Mouse (Mus musculus) midbrain, embryonic 15.5 days (tissue): ENCODE measurements around the gene Opn1sw. TPM values are rescaled to one million over a fixed set of nuclear protein-coding genes. Genes with fewer than 3 reads are reported as not detected.
"Not testable (repeated sequence)": the region's sequence is repeated elsewhere in the genome, so short reads cannot be mapped to it uniquely, and the experiment has no call there.

Experiments used
- ATAC-seq: fragments of 200-750 bp; cut with Nextera tagmentation; replicated peaks from 2 replicates; pipeline ENCODE4 v1.8.0; 2017; ENCODE audit warnings: moderate TSS enrichment
- H3K27ac ChIP-seq: fragments of 300-500 bp; sonication (generic); 2 replicates; pipeline ENCODE4 v1.5.1; 2015; ENCODE audit warnings: mild to moderate bottlenecking, inconsistent platforms
- H3K27me3 ChIP-seq: fragments of 300-500 bp; sonication (generic); replicated peaks from 2 replicates; pipeline ENCODE4 v1.6.1; 2015; ENCODE audit warnings: inconsistent platforms
- H3K36me3 ChIP-seq: fragments of 300-500 bp; sonication (generic); replicated peaks from 2 replicates; pipeline ENCODE4 v1.6.1; 2015; ENCODE audit warnings: inconsistent platforms
- H3K4me1 ChIP-seq: fragments of 300-500 bp; sonication (generic); 2 replicates; pipeline ENCODE4 v1.6.1; 2015; ENCODE audit warnings: inconsistent platforms
- H3K4me2 ChIP-seq: fragments of 300-500 bp; sonication (generic); 2 replicates; pipeline ENCODE4 v1.6.1; 2015; ENCODE audit warnings: inconsistent platforms, mild to moderate bottlenecking, moderate library complexity
- H3K4me3 ChIP-seq: fragments of 300-500 bp; sonication (generic); 2 replicates; pipeline ENCODE4 v1.5.1; 2015; ENCODE audit warnings: mild to moderate bottlenecking, inconsistent platforms
- H3K9ac ChIP-seq: fragments of 300-500 bp; sonication (generic); 2 replicates; pipeline ENCODE4 v1.6.1; 2015; ENCODE audit warnings: mild to moderate bottlenecking, inconsistent platforms
- H3K9me3 ChIP-seq: fragments of 300-500 bp; sonication (generic); 2 replicates; pipeline ENCODE4 v1.6.1; 2016; ENCODE audit warnings: inconsistent platforms
- WGBS: fragments of 180-500 bp; shearing (Covaris S2); methylation state at CpG from one replicate; pipeline ENCODE4 v1.1.7; 2015; ENCODE audit warnings: mixed read lengths; 5-methylcytosine and 5-hydroxymethylcytosine counted together
- polyA plus RNA-seq: library from polyadenylated mRNA; unstranded; fragments of >200 nt; fragmentation: Nextera tagmentation; extraction: Ambion mirVana; gene quantifications from 2 replicates; pipeline ENCODE4 v1.2.1, GENCODE M21; 2015

Opn1sw gene
- polyA plus RNA-seq, 1 experiment from 2014 or later, result 0.54 TPM

DNA sequence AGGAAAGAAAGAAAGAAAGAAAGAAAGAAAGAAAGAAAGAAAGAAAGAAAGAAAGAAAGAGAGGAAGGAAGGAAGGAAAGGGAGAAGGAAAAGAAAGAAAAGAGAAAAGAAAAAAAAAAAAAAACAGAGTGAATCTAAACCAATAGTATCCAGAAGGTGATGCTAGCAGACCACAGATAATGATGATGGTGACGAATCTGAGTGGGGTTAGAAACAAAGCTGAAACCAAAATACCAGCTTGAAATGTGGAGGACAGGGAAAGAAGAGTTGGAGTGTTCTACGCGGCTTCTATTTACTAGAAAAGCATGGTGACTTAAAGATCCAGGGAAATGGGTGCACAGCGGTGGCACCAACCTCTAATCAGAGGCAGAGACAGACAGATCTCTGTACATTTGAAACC is 3.5 kb upstream of the Opn1sw start:
- Histone ChIP-seq H3K27me3 (peaks cover 11% of the 10 kb centered on the region; the same call in 1 of the 2 replicates), H3K4me2 (no peak overlapping the region), H3K36me3 (no peaks in the 10 kb centered on the region), H3K9me3 (no peaks in the 10 kb centered on the region), H3K4me1 (peaks cover 10% of the 10 kb centered on the region), H3K27ac (no peak overlapping the region), H3K9ac (no peak overlapping the region), H3K4me3 (no peak overlapping the region)
- WGBS, result 71% methylated on average over 4 of the region's 4 CpGs
- no peak for ATAC-seq

DNA sequence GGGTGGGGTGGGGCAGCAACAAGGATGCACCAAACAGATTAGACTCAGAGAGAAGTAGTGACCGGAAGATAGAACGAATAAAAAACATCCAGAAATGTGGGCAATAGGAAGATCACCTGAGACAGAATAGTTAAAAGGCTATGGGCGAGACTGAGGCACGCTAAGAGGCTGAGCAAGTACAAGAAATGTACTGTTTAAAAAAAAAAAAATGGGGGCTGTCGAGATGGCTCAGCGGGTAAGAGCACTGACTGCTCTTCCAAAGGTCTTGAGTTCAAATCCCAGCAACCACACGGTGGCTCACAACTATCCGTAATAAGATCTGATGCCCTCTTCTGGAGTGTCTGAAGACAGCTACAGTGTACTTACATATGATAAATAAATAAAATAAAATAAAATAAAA is 3.0 kb upstream of the Opn1sw start:
- not testable (repeated sequence) for ATAC-seq, H3K4me1 ChIP-seq, H3K27ac ChIP-seq, H3K36me3 ChIP-seq, H3K9ac ChIP-seq, H3K9me3 ChIP-seq, H3K4me3 ChIP-seq, H3K4me2 ChIP-seq
- 76% methylated on average over 8 of the region's 8 CpGs for WGBS
- H3K27me3 ChIP-seq, result peaks cover 11% of the 10 kb centered on the region; the same call in 1 of the 2 replicates

DNA sequence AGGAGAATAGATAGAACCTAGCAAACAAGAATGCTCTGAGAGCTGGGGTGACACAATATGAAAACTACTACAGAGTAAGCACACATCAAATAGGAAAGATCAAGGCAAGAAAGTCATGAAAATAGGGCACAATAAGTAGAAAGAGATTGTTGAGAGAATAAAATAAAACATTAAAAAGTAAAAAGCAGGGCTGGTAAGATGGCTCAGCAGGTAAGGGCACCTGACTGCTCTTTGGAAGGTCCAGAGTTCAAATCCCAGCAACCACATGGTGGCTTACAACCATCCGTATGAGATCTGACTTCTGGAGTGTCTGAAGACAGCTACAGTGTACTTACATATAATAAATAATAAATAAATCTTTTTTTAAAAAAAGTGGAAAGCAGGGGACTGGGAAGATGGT is 2.2 kb upstream of the Opn1sw start:
- not testable (repeated sequence) for H3K4me1 ChIP-seq, H3K36me3 ChIP-seq, ATAC-seq, H3K9ac ChIP-seq, H3K4me2 ChIP-seq, H3K4me3 ChIP-seq, H3K27ac ChIP-seq, H3K9me3 ChIP-seq
- H3K27me3 ChIP-seq, result peaks cover 11% of the 10 kb centered on the region; the same call in 1 of the 2 replicates
- WGBS, result 81% methylated on average over 1 of the region's 1 CpGs

DNA sequence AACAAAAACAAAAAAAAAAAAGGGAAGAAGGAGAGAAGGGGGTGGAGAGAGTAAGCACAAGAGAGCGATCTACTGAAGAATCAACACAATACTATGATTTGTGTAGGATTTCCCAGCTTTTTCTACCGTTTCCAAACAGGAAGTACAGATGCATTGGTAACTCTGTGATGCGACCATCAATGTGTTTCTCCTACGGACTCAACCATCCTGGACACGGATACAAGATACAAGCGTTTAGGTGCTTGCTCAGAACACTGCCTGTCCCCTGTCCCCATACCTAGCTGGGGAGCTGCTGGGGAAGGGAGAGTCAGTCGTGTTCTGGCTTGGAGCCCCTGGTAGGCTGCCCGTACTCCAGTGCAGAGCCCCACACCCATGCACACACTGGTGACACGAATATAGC is 1.2 kb upstream of the Opn1sw start:
- ATAC-seq, result no peak
- H3K27me3 ChIP-seq, result peaks cover 4% of the 10 kb centered on the region; the same call in 1 of the 2 replicates
- H3K27ac ChIP-seq, result no peak overlapping the region
- H3K4me3 ChIP-seq, result no peak overlapping the region
- H3K36me3 ChIP-seq, result no peaks in the 10 kb centered on the region
- no peaks in the 10 kb centered on the region for H3K9me3 ChIP-seq
- H3K9ac ChIP-seq, result no peak overlapping the region
- H3K4me1 ChIP-seq, result no peaks in the 10 kb centered on the region
- WGBS, result 59% methylated on average over 9 of the region's 9 CpGs
- no peak overlapping the region for H3K4me2 ChIP-seq

DNA sequence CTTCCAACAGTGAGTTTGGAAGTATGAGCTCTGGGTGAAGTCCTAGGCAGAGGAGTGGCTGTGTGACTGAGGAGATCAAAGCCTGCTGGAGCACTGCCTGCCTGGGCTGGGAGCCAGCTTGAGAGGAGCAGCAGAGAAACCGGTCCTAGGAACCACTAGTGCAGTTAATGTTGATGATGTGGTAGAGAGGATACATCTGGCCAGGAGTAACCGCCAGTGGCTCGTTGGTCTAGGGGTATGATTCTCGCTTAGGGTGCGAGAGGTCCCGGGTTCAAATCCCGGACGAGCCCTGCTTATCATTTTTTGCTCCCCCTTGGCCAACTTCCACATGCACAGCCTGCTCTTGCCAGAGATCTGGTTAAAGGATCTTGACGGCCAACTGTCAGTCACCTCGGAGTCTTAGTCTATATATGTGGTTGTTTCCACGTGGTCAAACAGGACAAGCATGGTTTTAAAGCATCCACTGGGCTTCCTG is 375 bp upstream of the Opn1sw start:
- no peaks in the 10 kb centered on the region for H3K9me3 ChIP-seq
- 0 out of 2 replicates have a peak, but pooled peaks have one; percentile 48 for ATAC-seq
- no peak overlapping the region for H3K4me3 ChIP-seq
- 11% methylated on average over 11 of the region's 11 CpGs for WGBS
- H3K36me3 ChIP-seq, result no peaks in the 10 kb centered on the region
- no peak overlapping the region for H3K4me2 ChIP-seq
- no peak overlapping the region for H3K9ac ChIP-seq
- no peak overlapping the region for H3K27ac ChIP-seq
- H3K27me3 ChIP-seq, result no peaks in the 10 kb centered on the region; the same call in 1 of the 2 replicates
- no peaks in the 10 kb centered on the region for H3K4me1 ChIP-seq

DNA sequence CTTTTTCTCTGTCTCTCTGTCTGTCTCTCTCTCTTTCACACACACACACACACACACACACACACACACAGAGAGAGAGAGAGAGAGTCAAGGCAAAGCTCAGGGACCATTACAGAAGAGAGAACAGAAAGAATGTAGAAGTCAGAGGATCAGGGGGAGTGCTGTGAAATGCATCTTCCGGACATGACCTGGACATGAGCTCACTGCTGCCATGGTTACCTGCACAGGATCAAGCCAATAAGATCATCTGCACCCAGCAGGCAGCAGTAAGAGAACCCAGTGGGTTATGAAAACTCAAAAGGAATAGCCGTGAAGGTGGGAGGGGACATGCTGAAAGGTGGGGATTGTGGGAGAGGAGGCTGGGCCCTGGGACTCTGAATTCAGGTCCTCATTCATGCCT is 5.8 kb downstream of the Opn1sw start:
- ATAC-seq, result 0 out of 2 replicates have a peak, but pooled peaks have one; percentile 33
- no peaks in the 10 kb centered on the region; the same call in 1 of the 2 replicates for H3K36me3 ChIP-seq
- 32% methylated on average over 2 of the region's 2 CpGs for WGBS

DNA sequence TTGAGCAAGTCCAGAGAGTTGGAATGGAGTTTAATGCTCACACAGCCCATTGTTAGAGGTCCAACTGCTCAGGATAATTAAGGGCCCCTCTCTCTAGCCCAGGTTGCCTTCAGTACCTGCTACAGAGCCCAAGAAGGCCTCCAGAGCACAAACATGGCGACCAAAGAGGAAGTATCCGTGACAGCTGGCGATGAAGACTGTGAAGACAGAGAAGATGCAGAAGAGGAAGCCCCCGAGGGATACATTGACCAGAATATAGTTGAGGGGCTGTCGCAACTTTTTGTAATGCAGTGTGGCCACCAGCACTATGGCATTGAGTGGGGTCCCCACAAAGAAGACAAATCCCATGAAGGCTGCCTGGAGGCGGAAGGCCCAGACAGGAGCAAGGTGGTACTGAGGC is 8.3 kb downstream of the Opn1sw start:
- H3K27ac ChIP-seq, result no peak overlapping the region
- H3K36me3 ChIP-seq, result peaks cover 9% of the 10 kb centered on the region
- H3K9ac ChIP-seq, result no peak overlapping the region
- no peak for ATAC-seq
- WGBS, result 94% methylated on average over 6 of the region's 6 CpGs
- no peak overlapping the region for H3K4me3 ChIP-seq
- H3K9me3 ChIP-seq, result no peaks in the 10 kb centered on the region
- no peaks in the 10 kb centered on the region for H3K4me1 ChIP-seq
- no peaks in the 10 kb centered on the region for H3K27me3 ChIP-seq
- H3K4me2 ChIP-seq, result no peak overlapping the region

More for the DNA sequence above, 5.8 kb downstream of the Opn1sw start:
- Histone ChIP-seq H3K27me3 (no peaks in the 10 kb centered on the region), H3K4me3 (no peak overlapping the region), H3K9me3 (no peaks in the 10 kb centered on the region), H3K4me1 (no peaks in the 10 kb centered on the region), H3K4me2 (no peak overlapping the region), H3K9ac (no peak overlapping the region), H3K27ac (no peak overlapping the region)

DNA sequence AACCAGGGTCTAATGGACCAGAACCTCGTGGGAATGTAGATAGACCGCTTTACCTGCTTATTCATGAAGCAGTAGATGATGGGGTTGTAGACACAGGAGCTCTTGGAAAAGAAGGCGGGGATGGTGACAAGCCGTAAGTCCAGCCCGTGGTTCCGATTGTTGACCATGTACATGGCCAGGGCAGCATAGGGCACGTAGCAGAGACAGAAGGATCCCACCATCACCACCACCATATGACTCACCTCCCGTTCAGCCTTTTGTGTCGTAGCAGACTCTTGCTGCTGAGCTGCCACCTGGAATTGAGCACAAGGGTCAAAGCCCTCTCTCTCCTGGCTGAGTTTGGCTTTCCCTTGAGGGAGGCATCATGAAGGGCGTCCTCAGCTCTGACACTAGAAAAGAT is 9.6 kb downstream of the Opn1sw start:
- H3K27ac ChIP-seq, result no peak overlapping the region
- H3K4me1 ChIP-seq, result no peaks in the 10 kb centered on the region
- WGBS, result 95% methylated on average over 10 of the region's 10 CpGs
- H3K9me3 ChIP-seq, result no peaks in the 10 kb centered on the region
- no peak overlapping the region for H3K4me2 ChIP-seq
- H3K9ac ChIP-seq, result no peak overlapping the region
- H3K4me3 ChIP-seq, result no peak overlapping the region
- H3K27me3 ChIP-seq, result no peaks in the 10 kb centered on the region
- peaks cover 16% of the 10 kb centered on the region for H3K36me3 ChIP-seq
- no peak for ATAC-seq

DNA sequence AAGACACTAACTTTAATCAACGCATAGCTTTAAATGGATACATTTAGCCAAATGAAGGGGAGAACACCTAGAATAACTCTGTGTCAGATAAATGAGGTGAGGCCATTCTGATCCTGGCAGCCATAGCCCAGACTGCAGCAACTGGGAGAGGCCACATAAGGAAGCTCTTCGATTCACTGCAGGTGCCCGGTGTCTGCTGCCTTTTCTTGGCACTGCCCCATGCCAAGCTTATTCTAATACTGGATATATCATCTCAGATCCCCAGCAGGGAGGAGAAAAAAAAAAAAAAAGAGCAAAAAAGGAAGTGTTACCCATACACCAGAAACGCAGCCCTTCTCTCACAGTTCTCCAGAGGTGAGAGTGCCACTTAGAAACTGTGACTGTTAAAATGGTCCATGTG is 10.9 kb downstream of the Opn1sw start:
- ATAC-seq, result no peak
- Histone ChIP-seq H3K9me3 (no peaks in the 10 kb centered on the region), H3K27me3 (no peaks in the 10 kb centered on the region), H3K27ac (no peak overlapping the region), H3K4me3 (no peak overlapping the region), H3K9ac (no peak overlapping the region), H3K36me3 (peaks cover 20% of the 10 kb centered on the region), H3K4me1 (no peaks in the 10 kb centered on the region), H3K4me2 (no peak overlapping the region)
- 97% methylated on average over 4 of the region's 4 CpGs for WGBS

DNA sequence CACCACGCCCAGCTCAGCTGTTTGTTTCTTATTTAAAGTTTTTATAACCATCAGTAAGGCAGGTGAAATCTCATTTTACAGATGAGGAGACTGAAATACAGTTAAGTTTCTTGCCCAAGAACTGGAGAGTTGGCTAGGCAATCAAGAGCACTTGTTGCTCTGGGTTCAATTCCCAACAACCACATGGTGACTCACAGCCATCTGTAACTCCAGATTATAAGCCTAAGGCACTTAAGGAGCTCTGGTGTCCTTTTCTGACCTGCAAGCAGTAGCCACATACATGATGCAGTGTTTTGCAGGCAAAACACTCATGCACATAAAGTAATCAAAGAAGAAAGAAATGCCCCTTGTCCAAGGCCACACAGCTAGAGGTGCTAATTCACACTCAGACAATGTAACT is 23.0 kb downstream of the Opn1sw start:
- H3K4me3 ChIP-seq, result no peak overlapping the region
- 0 out of 2 replicates have a peak, but pooled peaks cover 2% of the 10 kb centered on the region for H3K4me1 ChIP-seq
- no peaks in the 10 kb centered on the region for H3K9me3 ChIP-seq
- no peak overlapping the region for H3K27ac ChIP-seq
- no peak overlapping the region for H3K9ac ChIP-seq
- peaks cover 15% of the 10 kb centered on the region for H3K36me3 ChIP-seq
- H3K4me2 ChIP-seq, result no peak overlapping the region
- no peaks in the 10 kb centered on the region for H3K27me3 ChIP-seq
- 98% methylated on average over 1 of the region's 1 CpGs for WGBS
- ATAC-seq, result no peak

DNA sequence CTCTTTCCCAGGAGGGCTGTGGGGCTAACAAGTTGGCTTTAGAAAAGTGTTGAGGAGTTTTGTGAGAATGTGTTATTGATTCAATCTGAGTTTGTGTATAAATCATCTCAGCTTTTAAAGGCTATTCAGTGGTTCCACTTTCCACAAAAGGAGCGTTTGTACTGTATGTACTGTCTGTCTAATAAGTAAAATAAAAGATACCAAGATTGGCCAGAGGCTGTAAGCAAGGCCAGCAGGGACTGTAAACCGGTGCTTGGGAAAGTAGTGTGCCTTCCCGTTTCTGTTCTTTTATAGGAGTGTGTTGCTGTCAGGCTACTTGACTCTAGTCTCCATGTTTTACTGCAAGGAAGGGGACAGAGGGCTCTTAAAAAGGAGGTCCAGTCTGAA is 25.1 kb downstream of the Opn1sw start:
- Histone ChIP-seq H3K9ac (no peak overlapping the region), H3K36me3 (peaks cover 12% of the 10 kb centered on the region), H3K27me3 (no peaks in the 10 kb centered on the region), H3K27ac (no peak overlapping the region), H3K9me3 (no peaks in the 10 kb centered on the region), H3K4me1 (0 out of 2 replicates have a peak, but pooled peaks cover 2% of the 10 kb centered on the region), H3K4me3 (no peak overlapping the region), H3K4me2 (no peak overlapping the region)
- ATAC-seq, result no peak
- WGBS, result 80% methylated on average over 3 of the region's 3 CpGs

DNA sequence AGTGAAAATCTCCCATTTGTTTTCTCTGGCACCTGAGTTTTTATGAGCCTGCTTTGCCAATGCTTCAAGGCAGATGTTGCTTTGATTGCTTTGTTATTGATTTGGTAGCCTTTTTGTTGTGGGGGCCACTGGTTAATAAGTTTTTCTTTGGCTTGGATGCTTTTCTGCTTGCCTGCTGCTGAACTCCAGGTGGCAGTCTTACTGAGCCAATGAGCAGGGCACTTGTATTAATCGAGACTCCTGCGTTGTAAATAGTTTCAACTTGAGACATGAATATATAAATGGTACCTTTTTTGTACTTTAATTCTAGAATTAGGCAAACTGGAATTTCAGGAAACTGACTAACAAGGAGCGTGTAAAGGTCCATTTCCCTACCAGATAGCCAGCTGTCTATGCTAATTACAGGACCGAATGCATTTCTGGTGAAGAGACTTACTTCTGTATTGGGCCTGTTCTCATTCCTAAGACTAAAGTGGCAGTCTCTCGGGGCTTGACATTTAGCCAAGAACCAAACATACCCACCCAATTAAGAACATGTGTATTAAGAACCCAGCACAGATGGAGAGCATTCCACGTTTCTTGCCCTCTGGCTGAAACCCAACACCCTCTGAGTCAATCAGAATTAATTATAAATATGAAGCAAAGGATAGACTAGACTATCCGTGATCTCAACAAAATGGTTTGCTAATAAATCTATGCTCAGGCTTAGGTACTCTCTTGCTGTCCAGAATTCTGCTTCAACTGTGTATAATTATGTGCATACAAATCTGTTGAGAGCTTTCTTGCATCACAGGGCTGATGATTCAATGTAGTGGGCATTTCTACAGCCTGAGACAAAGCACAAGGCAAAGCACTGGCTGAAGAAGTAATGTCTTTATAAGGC is 25.8 kb downstream of the Opn1sw start:
- no peak overlapping the region for H3K4me3 ChIP-seq
- 0 out of 2 replicates have a peak, but pooled peaks cover 2% of the 10 kb centered on the region for H3K4me1 ChIP-seq
- peak; percentile 45; the same call in 1 of the 2 replicates for ATAC-seq
- 47% methylated on average over 7 of the region's 7 CpGs for WGBS
- H3K27ac ChIP-seq, result no peak overlapping the region
- no peaks in the 10 kb centered on the region for H3K9me3 ChIP-seq
- H3K27me3 ChIP-seq, result no peaks in the 10 kb centered on the region
- H3K4me2 ChIP-seq, result no peak overlapping the region
- H3K9ac ChIP-seq, result no peak overlapping the region
- peaks cover 11% of the 10 kb centered on the region for H3K36me3 ChIP-seq
